In genomic region chr7:66369934-66370445, GRCm38 (mm10) we compare ENCODE assay signal across 20 mouse cellular contexts. TPM values are rescaled to one million over a fixed set of nuclear protein-coding genes. Genes with fewer than 3 reads are reported as not detected.
DNase-seq lines count a peak whose midpoint lies in the region; ATAC-seq and TF ChIP-seq lines count a peak whose summit lies in the region.
"Had no signal": no experiment of that assay in that cellular context is flagged by ENCODE, and none has a peak within 500 bp of the region (broad histone marks: within the 10 kb centered on the region; RNA-seq: fewer than 3 reads in every experiment).

No protein-coding gene starts in this region.

- H3K9me3 ChIP-seq in heart, postnatal 0 days (replicated peaks; ENCODE audit: control insufficient read depth, low read length): no peaks in the 10 kb centered on the region
- no peaks in the 10 kb centered on the region for H3K9me3 ChIP-seq in lung, embryonic 14.5 days (ENCODE audit: low read depth, low read length)
- H3K9me3 ChIP-seq in liver, postnatal 0 days (ENCODE audit: low read length): no peaks in the 10 kb centered on the region
- no peaks in the 10 kb centered on the region for H3K9me3 ChIP-seq in forebrain, embryonic 10.5 days
- H3K9me3 ChIP-seq: midbrain, embryonic 13.5 days had no signal

- WGBS in heart, postnatal 0 days: 50% methylated on average over 5 of the region's 5 CpGs
- 45% methylated on average over 5 of the region's 5 CpGs for WGBS in lung, embryonic 14.5 days
- WGBS in liver, postnatal 0 days (ENCODE audit: insufficient replicate concordance): 68% methylated on average over 5 of the region's 5 CpGs
- 89% methylated on average over 5 of the region's 5 CpGs for WGBS in forebrain, embryonic 10.5 days

- H3K27ac ChIP-seq in heart, postnatal 0 days (ENCODE audit: low read depth): 0 out of 2 replicates have a peak overlapping the region, but pooled peaks have one; percentile 27
- peak overlapping the region; percentile 69 for H3K27ac ChIP-seq in lung, embryonic 14.5 days (ENCODE audit: low read depth)
- H3K27ac ChIP-seq in embryonic fibroblast, embryonic 13.5 days (ENCODE audit: insufficient read depth, low read length): peak overlapping the region; percentile 96
- H3K27ac ChIP-seq in liver, postnatal 0 days (ENCODE audit: low read depth): 0 out of 2 replicates have a peak overlapping the region, but pooled peaks have one; percentile 12
- no peak overlapping the region for H3K27ac ChIP-seq in forebrain, embryonic 10.5 days
- H3K27ac ChIP-seq: hindbrain, postnatal 0 days; midbrain, embryonic 13.5 days had no signal

- no peak overlapping the region for H3K4me3 ChIP-seq in heart, postnatal 0 days (ENCODE audit: low read depth, low read length)
- H3K4me3 ChIP-seq in lung, embryonic 14.5 days (ENCODE audit: low read depth, low read length): no peak overlapping the region
- H3K4me3 ChIP-seq in embryonic fibroblast, embryonic 13.5 days (ENCODE audit: insufficient read depth, low read length): no peak overlapping the region
- no peak overlapping the region for H3K4me3 ChIP-seq in liver, postnatal 0 days (ENCODE audit: low read depth, low read length)
- no peak overlapping the region for H3K4me3 ChIP-seq in forebrain, embryonic 10.5 days
- H3K4me3 ChIP-seq: midbrain, embryonic 13.5 days had no signal

- DNase-seq in heart, postnatal 0 days (ENCODE audit: low spot score): no peak
- DNase-seq in heart, adult 8-10 months (ENCODE audit: low spot score): no peak
- no peak for DNase-seq in lung, embryonic 14.5 days
- no peak for DNase-seq in lung, postnatal 36 days
- DNase-seq in liver, postnatal 0 days: no peak
- no peak for DNase-seq in cerebellum, adult 8-10 months
- DNase-seq in forebrain, embryonic 10.5 days (ENCODE audit: extremely low spot score, low spot score): no peak
- DNase-seq: cerebellum, adult 18-20 months; lung, postnatal 10 days; right cerebral cortex, postnatal 14 days had no signal

- no peaks in the 10 kb centered on the region; the same call in 1 of the 2 replicates for H3K4me1 ChIP-seq in heart, postnatal 0 days (ENCODE audit: control insufficient read depth, insufficient read depth)
- H3K4me1 ChIP-seq in lung, embryonic 14.5 days (ENCODE audit: insufficient read depth): no peaks in the 10 kb centered on the region
- peaks cover 28% of the 10 kb centered on the region for H3K4me1 ChIP-seq in embryonic fibroblast, embryonic 13.5 days (ENCODE audit: control insufficient read depth, insufficient read depth, low read length)
- peaks cover 10% of the 10 kb centered on the region; the same call in 1 of the 2 replicates for H3K4me1 ChIP-seq in liver, postnatal 0 days (ENCODE audit: insufficient read depth)
- 0 out of 2 replicates have a peak, but pooled peaks cover 4% of the 10 kb centered on the region for H3K4me1 ChIP-seq in forebrain, embryonic 10.5 days
- H3K4me1 ChIP-seq: midbrain, embryonic 13.5 days had no signal

- ATAC-seq in heart, postnatal 0 days (ENCODE audit: insufficient read depth, low read depth): no peak
- no peak for ATAC-seq in lung, embryonic 14.5 days (ENCODE audit: insufficient read depth)
- ATAC-seq in liver, postnatal 0 days: no peak
- ATAC-seq: forebrain, embryonic 16.5 days; hindbrain, postnatal 0 days; midbrain, embryonic 13.5 days had no signal

- no peak for TF ChIP-seq POLR2A in embryonic fibroblast, embryonic 13.5 days (IDR thresholded peaks at IDR 0.05; ENCODE audit: low read depth, low read length)

- no peaks in the 10 kb centered on the region for H3K27me3 ChIP-seq in heart, postnatal 0 days (ENCODE audit: control insufficient read depth, insufficient read depth, low read length)
- no peaks in the 10 kb centered on the region for H3K27me3 ChIP-seq in lung, embryonic 14.5 days (ENCODE audit: insufficient read depth, low read length)
- H3K27me3 ChIP-seq in liver, postnatal 0 days (ENCODE audit: insufficient read depth, low read length): no peaks in the 10 kb centered on the region
- no peaks in the 10 kb centered on the region for H3K27me3 ChIP-seq in forebrain, embryonic 10.5 days (ENCODE audit: poor library complexity, severe bottlenecking)
- H3K27me3 ChIP-seq: CH12.LX; midbrain, embryonic 13.5 days had no signal

- TF ChIP-seq CTCF in heart, postnatal 0 days (IDR thresholded peaks at IDR 0.05; ENCODE audit: low read depth): no peak
- TF ChIP-seq CTCF in lung, embryonic 14.5 days (IDR thresholded peaks at IDR 0.05; ENCODE audit: low read depth): no peak
- no peak for TF ChIP-seq CTCF in embryonic fibroblast, embryonic 13.5 days (IDR thresholded peaks at IDR 0.05; ENCODE audit: borderline replicate concordance, insufficient read depth, low read length)
- TF ChIP-seq CTCF in liver, postnatal 0 days (IDR thresholded peaks at IDR 0.05; ENCODE audit: low read depth): no peak

- no peak for TF ChIP-seq EP300 in heart, postnatal 0 days (IDR thresholded peaks at IDR 0.05; ENCODE audit: low read depth)
- TF ChIP-seq EP300 in liver, postnatal 0 days (IDR thresholded peaks at IDR 0.05; ENCODE audit: low read depth): no peak

- no peak overlapping the region for H3K9ac ChIP-seq in heart, postnatal 0 days (replicated peaks; ENCODE audit: low read depth, low read length)
- no peak overlapping the region for H3K9ac ChIP-seq in lung, embryonic 14.5 days
- no peak overlapping the region for H3K9ac ChIP-seq in liver, postnatal 0 days (replicated peaks)
- H3K9ac ChIP-seq: midbrain, embryonic 13.5 days had no signal

- no peaks in the 10 kb centered on the region for H3K36me3 ChIP-seq in heart, postnatal 0 days (replicated peaks; ENCODE audit: control insufficient read depth, insufficient read depth, low read length)
- H3K36me3 ChIP-seq in lung, embryonic 14.5 days (ENCODE audit: insufficient read depth): 0 out of 2 replicates have a peak, but pooled peaks cover 3% of the 10 kb centered on the region
- H3K36me3 ChIP-seq in liver, postnatal 0 days (replicated peaks; ENCODE audit: insufficient read depth, low read length): no peaks in the 10 kb centered on the region
- no peaks in the 10 kb centered on the region for H3K36me3 ChIP-seq in forebrain, embryonic 10.5 days (replicated peaks)
- H3K36me3 ChIP-seq: midbrain, embryonic 13.5 days had no signal

- H3K4me2 ChIP-seq in heart, postnatal 0 days (ENCODE audit: low read depth, low read length): no peak overlapping the region
- no peak overlapping the region for H3K4me2 ChIP-seq in lung, embryonic 14.5 days
- H3K4me2 ChIP-seq in liver, postnatal 0 days (ENCODE audit: low read depth, low read length): no peak overlapping the region
- H3K4me2 ChIP-seq: midbrain, embryonic 13.5 days had no signal

RNA-seq across cellular contexts. Expression of gene Gm10974, which starts 4.3 kb away (rescaled TPM):
- not detected in 2 replicates for total RNA-seq in heart, postnatal 0 days (2014; rRNA removed; ENCODE audit: low replicate concordance)
- polyA plus RNA-seq in heart, postnatal 0 days (2015; fragmentation: Nextera tagmentation; extraction: Ambion mirVana): not detected in 2 replicates
- not detected for total RNA-seq in heart, adult 8-10 months (2022)
- not detected in 2 replicates for polyA plus RNA-seq in lung, embryonic 14.5 days (2014; fragmentation: Nextera tagmentation; extraction: Ambion mirVana)
- polyA plus RNA-seq in embryonic fibroblast, embryonic 13.5 days (2011; ENCODE audit: insufficient read length, low read depth, missing spikeins): not detected in 2 replicates
- polyA plus RNA-seq in liver, postnatal 0 days (2015; fragmentation: Nextera tagmentation; extraction: Ambion mirVana): not detected in 2 replicates
- polyA plus RNA-seq in forebrain, embryonic 10.5 days (2016; fragmentation: Nextera tagmentation; extraction: Ambion mirVana): not detected in 2 replicates
- total RNA-seq: CH12.LX; gastrocnemius, adult 8-10 months; hindbrain, postnatal 0 days; layer of hippocampus, adult 18-20 months; left cerebral cortex, adult 8-10 months had no signal
- polyA plus RNA-seq: cortical plate, adult 2 months; forebrain, embryonic 16.5 days; heart, embryonic 16.5 days; hindbrain, postnatal 0 days; midbrain, embryonic 13.5 days had no signal

RNA-seq across cellular contexts. Expression of gene Lrrk1, which starts 18.2 kb away (rescaled TPM):
- 10.3 and 10.7 TPM in 2 replicates for total RNA-seq in heart, postnatal 0 days (2014; rRNA removed; ENCODE audit: low replicate concordance)
- 4.0 and 4.1 TPM in 2 replicates for polyA plus RNA-seq in heart, postnatal 0 days (2015; fragmentation: Nextera tagmentation; extraction: Ambion mirVana)
- 10 to 100 TPM in 1 of 4 experiments, 1 to 10 TPM in 3; 8.8 to 10.2 (median 9.7) TPM for total RNA-seq in heart, adult 8-10 months (2022)
- 23.3 and 25.8 TPM in 2 replicates for polyA plus RNA-seq in lung, embryonic 14.5 days (2014; fragmentation: Nextera tagmentation; extraction: Ambion mirVana)
- polyA plus RNA-seq in embryonic fibroblast, embryonic 13.5 days (2011; ENCODE audit: insufficient read length, low read depth, missing spikeins): 31.0 and 39.9 TPM in 2 replicates
- polyA plus RNA-seq in liver, postnatal 0 days (2015; fragmentation: Nextera tagmentation; extraction: Ambion mirVana): 2.6 and 3.0 TPM in 2 replicates
- polyA plus RNA-seq in forebrain, embryonic 10.5 days (2016; fragmentation: Nextera tagmentation; extraction: Ambion mirVana): 5.8 TPM in 2 replicates

RNA-seq across cellular contexts. Expression of gene Aldh1a3, which starts 57.3 kb away (rescaled TPM):
- 2.2 TPM in 1 of 2 replicates, not detected in the other for total RNA-seq in heart, postnatal 0 days (2014; rRNA removed; ENCODE audit: low replicate concordance)
- polyA plus RNA-seq in heart, postnatal 0 days (2015; fragmentation: Nextera tagmentation; extraction: Ambion mirVana): 1.2 and 1.4 TPM in 2 replicates
- total RNA-seq in heart, adult 8-10 months (2022): 1 to 10 TPM in 3 of 4 experiments, under 1 TPM in 1; 0.90 to 1.4 (median 1.2) TPM
- 1.4 and 1.5 TPM in 2 replicates for polyA plus RNA-seq in lung, embryonic 14.5 days (2014; fragmentation: Nextera tagmentation; extraction: Ambion mirVana)
- 3.5 and 4.2 TPM in 2 replicates for polyA plus RNA-seq in embryonic fibroblast, embryonic 13.5 days (2011; ENCODE audit: insufficient read length, low read depth, missing spikeins)
- 1.3 and 1.4 TPM in 2 replicates for polyA plus RNA-seq in liver, postnatal 0 days (2015; fragmentation: Nextera tagmentation; extraction: Ambion mirVana)
- 30.4 and 30.6 TPM in 2 replicates for polyA plus RNA-seq in forebrain, embryonic 10.5 days (2016; fragmentation: Nextera tagmentation; extraction: Ambion mirVana)
